Mouse (Mus musculus) spleen, postnatal 36 days (tissue): ENCODE results near the gene Zfp933.
"Not testable (repeated sequence)": the region's sequence is repeated elsewhere in the genome, so short reads cannot be mapped to it uniquely, and the experiment has no call there.

ENCODE experiments used
- DNase-seq, 2 experiments: peaks; one replicate each; pipeline ENCODE4 v3.0.0; 2022; ENCODE audit warnings: low spot score in 2 of 2, mixed read lengths in 1 of 2

Gene Zfp933

DNA sequence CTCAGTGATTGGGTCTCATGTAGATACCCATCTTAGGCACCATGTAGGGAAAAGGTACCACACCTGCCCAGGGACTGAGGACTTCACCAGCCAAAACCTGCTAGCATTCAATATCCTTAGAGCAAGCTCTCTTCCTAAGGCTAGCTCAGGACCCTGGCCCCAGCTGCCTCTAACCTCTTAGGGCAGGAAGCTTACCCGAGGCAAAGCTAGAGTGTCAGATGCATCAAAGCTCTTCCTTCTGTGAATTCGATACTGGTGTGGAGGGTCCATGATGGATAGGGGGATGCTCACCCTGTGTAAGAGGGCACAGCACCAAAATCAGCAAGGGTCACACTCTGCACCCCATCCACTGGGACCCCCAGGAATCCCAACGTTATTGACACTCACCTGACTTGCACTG is 13.9 kb upstream of the Zfp933 start:
- DNase-seq: no peak

DNA sequence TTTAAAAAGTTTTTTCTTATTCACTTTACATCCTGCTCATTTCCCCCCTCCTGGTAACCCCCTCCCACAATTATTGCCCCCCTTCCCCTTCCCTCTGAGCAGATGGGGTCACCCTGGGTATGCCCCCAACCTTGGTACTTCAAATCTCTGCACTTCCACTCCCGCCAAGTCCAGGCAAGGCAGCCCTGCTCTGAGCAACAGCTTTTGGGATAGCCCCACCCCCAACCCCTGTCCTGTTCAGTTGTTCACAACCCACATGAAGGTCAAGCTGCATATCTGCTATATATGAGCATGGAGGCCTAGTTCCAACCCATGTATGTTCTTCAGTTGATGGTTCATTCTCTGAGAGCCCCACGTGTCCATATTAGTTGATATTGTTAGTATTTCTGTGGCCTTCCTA is 2.6 kb upstream of the Zfp933 start:
- no peak for DNase-seq

DNA sequence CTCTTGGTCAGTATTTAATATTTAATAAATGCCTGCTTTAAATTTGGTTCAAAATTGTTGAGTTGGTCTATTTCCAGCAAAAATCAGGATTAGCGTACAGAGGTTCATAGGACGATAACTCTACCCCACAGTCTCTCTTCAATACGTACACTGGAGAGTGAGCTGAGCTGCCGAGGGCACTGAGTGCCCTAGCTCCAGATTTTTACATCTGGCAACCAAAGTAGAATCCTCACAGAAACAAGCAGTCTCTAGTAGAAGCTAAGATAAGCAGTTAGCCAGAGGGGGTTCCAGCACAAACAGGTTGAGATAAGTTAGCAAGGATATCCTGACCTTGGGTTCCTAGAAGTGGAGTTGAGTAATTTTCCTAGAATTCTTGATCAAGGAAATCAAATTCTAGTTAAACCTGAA is 422 bp upstream of the Zfp933 start:
- DNase-seq: no peak

DNA sequence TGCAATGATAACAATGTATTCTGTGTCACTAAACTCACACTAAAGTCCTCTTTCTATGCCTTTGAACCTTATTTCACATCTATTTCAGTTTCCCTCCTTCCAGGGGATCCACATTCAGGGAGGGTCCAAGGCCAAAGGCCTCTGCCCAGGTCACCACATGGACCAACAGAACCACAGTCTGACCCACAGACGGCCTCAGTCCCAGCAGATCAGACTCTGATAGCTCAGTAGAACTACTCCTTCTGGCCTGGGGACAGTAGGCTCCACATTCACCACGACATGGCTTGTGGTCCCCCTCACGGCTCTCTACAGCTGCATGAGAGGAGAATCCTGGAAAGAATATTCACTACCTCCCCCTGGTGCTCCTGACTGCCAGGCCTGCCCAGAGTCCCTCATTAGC is 5.3 kb downstream of the Zfp933 start:
- no peak for DNase-seq

DNA sequence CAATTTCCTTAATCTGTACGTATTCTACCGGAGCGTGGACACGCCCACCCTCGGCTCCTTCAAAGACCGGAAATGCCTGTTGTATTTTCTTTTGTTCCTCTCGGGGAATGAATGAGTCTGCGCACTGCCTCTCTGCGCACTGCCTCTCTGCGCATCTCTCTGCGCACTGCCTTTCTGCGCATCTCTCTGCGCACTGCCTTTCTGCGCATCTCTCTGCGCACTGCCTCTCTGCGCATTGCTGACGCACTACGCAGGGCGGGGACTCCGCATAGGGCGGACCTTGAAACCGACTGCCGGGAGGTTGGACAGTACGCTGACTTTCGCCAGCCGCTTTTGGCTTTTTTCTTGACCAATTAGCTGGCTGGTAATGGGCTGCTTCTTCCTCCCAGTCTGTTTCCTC is 8.9 kb downstream of the Zfp933 start:
- DNase-seq: peak; percentile 31 to 42

DNA sequence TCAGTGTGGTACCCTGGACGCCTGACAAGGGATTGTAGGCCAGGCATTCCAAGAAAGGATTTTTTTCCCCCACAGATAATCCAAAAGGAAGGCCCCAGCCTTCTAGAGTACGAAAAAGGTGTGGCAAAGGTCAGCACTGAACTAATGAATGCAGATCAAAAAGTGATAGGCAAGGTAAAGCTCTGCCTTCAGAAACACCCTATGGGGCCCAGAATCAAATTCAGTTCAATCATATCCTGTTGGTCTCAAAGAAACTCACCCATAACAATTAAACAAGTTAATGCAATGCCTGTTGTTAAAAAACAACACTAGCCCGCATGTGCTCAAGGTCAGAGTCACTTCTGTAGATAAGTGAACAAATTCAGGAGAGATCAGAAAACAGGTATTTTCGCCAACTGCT is 23.8 kb downstream of the Zfp933 start:
- no peak for DNase-seq

DNA sequence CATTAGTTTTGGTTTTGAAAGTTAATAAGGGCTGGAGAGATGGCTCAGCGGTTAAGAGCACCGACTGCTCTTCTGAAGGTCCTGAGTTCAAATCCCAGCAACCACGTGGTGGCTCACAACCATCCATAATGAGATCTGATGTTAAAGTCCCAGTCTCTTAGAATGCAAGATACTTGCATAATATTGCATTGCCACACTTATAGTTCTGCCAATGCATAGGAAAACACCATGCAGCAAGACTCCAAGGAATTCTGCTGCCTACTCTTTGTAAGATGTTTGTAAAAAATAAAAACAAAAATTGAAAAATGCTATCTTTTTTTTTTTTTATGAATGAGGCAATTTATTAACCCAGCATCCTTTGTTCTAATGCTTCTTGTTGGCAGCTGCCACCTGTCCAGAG is 26.8 kb downstream of the Zfp933 start:
- DNase-seq: not testable (repeated sequence)

DNA sequence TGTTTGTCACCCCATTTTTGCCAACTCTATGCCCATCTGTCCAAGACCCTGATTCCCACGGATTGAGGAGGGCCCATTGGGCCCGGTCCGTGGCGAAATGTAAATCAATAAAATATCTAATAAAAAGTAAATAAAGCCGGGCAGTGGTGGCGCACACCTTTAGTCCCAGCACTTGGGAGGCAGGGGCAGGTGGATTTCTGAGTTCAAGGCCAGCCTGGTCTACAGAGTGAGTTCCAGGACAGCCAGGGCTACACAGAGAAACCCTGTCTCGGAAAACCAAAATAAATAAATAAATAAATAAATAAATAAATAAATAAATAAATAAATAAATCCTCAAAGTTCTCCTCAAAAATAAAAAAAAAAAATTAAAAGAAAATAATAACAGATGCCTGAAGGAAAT is 28.5 kb downstream of the Zfp933 start:
- DNase-seq: not testable (repeated sequence)

DNA sequence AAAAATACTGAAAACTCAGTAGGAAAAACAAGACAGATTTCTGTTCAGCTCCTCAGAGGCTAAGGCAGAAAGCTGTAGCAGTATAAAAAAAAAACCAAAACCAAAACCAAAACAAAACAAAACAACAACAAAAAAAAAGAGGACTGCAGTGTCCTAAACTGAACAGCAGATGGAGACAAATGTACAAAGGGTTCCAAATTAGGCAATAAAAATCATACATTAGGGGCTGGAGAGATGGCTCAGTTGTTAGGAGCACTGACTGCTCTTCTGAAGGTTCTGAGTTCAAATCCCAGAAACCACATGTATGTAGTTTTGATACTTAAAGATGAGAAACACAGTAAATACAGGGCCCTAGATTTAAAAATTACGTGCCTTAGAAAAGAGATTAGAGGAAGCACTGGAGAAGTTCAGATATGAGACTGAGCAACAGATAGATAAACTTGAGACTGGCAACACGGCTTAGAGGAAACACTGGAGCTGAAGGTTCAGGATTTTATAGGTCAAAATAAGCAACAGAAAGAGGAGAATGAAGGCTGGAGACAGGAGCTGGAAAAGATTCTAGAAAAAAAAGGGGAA is 33.5 kb downstream of the Zfp933 start:
- DNase-seq: no peak

DNA sequence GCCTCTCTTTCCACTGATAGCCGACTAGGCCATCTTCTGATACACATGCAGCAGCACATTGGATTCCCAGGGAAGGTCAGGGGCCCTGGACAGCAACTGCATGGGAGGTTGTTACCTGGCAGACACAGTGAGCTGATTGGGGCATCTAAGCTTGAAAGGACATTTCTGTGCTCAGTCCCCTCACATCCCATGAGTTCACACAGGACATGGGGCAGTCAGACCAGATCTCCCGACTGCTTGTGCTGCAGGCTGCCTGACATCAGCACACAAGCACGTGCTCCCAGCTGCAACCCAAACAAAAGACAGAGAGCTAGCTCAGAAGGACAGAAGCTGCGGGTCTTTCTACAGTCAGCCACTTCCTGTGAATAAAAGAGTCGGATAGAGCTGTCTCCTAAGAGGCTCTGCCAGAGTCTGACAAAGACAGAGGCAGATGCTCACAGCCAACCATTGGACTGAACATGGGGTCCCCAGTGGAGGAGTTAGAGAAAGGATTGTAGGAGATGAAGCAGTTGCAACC is 34.9 kb downstream of the Zfp933 start:
- DNase-seq: no peak

DNA sequence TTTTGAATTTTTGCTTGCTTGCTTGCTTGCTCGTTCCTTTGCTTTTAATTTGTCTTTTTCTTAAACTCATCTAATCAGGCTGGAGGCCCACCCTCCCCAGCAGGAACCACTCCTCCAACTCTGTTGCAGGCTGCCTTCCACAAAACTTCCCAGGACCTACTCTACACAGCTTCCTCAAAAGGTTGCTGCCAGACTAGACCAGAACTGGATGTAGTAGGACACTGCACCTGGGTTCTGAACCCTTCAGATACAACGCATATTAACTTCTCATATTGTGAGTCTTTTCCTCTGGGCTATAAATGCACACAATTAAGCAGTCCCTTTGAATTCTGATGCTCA is 38.2 kb downstream of the Zfp933 start:
- DNase-seq: not testable (repeated sequence)

DNA sequence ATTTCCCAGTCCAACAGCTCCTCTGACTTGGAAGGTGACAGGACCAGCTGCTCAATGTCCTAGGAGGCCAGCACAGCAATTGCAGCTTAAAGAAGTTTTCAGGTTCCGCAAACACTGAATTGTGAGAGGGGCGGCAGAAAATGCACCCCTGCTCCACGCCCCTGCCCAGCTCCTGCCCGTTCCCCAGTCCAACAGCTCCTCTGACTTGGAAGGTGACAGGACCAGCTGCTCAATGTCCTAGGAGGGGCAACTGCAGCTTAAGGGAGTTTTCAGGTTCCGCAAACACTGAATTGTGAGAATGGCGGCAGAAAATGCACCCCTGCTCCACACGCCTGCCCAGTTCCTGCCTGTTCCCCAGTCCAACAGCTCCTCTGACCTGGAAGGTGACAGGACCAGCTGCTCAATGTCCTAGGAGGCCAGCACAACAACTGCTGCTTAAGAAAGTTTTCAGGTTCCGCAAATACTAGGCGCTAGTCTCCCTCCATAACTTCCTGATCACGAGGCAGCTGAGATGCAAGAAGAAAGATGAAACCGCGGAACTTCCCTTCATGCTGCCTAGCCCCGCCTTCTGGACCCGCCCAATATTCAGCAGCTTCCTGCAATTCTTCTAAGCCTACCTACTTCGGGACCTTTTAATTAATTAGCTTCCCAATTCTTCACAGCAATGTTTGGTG is 38.7 kb downstream of the Zfp933 start, which contains the start of gene Zfp984:
TSS of gene Zfp984 (minus strand) at position 497 of the 674 bp plus-strand sequence.
- DNase-seq: peak; percentile 72 to 73

DNA sequence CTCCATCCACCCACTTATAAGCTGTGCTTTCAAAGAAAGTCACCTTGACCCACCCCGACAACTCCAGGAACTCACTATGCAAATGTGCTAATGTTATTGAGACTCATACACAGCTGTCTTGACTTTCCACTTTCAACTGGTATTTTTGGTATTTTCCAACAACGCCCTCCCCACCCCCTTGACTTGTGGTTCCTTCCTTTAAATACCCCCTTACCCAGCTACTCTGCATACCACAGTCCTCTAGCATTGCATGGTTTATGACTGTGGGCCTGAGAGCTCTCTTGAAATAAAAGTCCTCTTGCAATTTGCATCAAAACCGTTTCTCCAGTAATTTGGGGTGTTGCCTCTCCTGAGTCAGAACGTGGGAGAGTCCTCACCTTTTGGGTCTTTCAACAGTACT is 39.7 kb downstream of the Zfp933 start:
- DNase-seq: peak; percentile 41

DNA sequence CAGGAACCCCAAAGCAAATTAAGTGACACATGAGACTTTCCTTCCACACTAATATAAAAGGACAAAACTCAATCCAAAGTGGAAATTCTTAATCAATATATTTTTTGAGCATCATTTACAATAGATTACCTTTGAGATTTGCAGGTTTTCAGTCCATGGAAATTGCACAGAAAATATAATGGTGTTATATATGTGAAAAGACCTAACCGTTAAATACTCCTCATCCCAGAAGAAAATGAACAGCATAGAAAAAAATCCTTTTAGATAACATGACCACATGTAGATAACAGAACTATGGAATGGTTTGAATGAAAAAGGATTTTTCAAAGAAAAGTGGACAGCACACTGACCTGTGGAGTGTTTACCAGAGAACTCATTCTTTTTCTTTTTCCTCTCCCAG is 52.9 kb downstream of the Zfp933 start:
- DNase-seq: not testable (repeated sequence)

DNA sequence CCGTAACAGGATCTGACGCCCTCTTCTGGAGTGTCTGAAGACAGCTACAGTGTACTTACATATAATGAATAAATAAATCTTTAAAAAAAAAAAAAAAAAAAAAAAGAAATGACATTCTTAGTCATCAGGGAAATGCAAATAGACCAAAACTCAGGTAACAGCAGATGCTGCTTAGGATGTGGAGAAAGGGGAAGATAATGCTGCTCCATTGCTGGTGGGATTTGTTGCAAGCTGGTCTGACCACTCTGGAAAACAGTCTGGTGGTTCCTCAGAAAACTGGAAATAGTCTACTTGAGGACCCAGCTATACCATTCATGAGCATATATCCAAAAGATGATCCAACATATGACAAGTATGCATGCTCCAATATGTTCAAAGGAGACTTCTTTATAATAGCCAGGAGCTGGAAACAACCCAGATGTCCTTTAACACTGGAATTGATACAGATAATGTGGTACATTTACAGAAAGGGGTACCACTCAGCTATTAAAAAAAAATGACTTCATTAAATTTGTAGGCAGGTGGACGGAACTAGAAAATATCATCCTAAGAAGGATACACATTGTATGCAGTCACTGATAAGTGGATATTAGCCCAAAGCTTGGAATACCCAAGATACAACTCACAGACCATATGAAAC is 54.0 kb downstream of the Zfp933 start:
- not testable (repeated sequence) for DNase-seq

DNA sequence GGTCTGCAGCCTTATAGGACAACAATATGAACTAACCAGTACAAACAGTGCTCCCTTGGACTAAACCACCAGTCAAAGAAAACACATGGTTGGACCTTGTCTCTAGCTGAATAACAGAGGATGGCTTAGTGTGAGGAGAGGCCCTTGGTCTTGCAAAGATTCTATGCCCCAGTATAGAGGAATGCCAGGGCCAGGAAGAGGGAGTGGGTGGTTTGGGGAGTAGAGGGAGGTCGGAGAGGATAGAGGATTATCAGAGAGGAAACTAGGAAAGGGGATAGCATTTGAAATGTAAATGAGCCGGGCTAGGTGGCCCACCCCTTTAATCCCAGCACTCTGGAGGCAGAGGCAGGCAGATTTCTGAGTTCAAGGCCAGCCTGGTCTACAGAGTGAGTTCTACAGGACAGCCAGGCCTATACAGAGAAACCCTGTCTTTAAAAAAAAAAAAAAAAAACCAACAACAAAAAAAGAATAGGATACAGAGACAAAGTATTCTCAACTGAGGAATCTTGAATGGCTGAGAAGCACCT is 54.7 kb downstream of the Zfp933 start:
- DNase-seq: not testable (repeated sequence)

DNA sequence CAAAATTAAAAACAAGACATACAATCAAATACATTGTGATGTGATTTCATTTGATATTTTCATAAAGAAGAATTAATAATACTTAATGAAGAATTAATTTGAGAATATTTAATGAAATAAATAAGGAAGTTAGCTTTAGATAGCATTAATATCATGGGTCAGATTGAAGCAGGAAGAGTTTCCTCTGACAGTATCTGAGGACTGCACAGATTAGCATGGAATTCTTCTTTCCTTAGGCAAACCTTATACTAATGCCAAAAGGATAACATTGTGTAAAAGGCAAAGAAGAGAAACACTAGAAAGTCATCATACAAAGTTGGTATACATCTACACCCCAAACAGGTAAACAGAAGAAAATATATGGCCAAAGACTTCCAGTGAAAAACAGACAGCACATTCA is 56.4 kb downstream of the Zfp933 start:
- not testable (repeated sequence) for DNase-seq
